Mouse (Mus musculus): Measurements from ENCODE around the gene Hat1.

Hat1 gene

GRCm38 (mm10) chr2:71461139-71461538 lies 72.4 kb downstream of the Hat1 start:
- in situ Hi-C loops (cut with MboI; ENCODE audit: low sequenced_read_pairs): no loop called here

- in situ Hi-C loops (cut with MboI; ENCODE audit: low sequenced_read_pairs): no loop called here
These were observed 72.8 kb downstream of the Hat1 start for GRCm38 (mm10) chr2:71461589-71461988.

GRCm38 (mm10) chr2:71462066-71462465 lies 73.3 kb downstream of the Hat1 start:
- in situ Hi-C loops (cut with MboI; ENCODE audit: low sequenced_read_pairs): no loop called here

GRCm38 (mm10) chr2:71462553-71462952 lies 73.8 kb downstream of the Hat1 start:
- in situ Hi-C loops (cut with MboI; ENCODE audit: low sequenced_read_pairs): no loop called here

GRCm38 (mm10) chr2:71466103-71466502 lies 77.3 kb downstream of the Hat1 start:
- in situ Hi-C loops (cut with MboI; ENCODE audit: low sequenced_read_pairs): no loop called here

GRCm38 (mm10) chr2:71466861-71467450 lies 78.2 kb downstream of the Hat1 start:
- in situ Hi-C loops (cut with MboI; ENCODE audit: low sequenced_read_pairs): no loop called here

GRCm38 (mm10) chr2:71471094-71471493 lies 82.3 kb downstream of the Hat1 start:
- in situ Hi-C loops (cut with MboI; ENCODE audit: low sequenced_read_pairs): no loop called here

GRCm38 (mm10) chr2:71473830-71474229 lies 85.1 kb downstream of the Hat1 start:
- in situ Hi-C loops (cut with MboI; ENCODE audit: low sequenced_read_pairs): no loop called here

GRCm38 (mm10) chr2:71474345-71474744 lies 85.6 kb downstream of the Hat1 start:
- in situ Hi-C loops (cut with MboI; ENCODE audit: low sequenced_read_pairs): no loop called here

GRCm38 (mm10) chr2:71475311-71475710 lies 86.6 kb downstream of the Hat1 start:
- in situ Hi-C loops (cut with MboI; ENCODE audit: low sequenced_read_pairs): no loop called here

GRCm38 (mm10) chr2:71475760-71476159 lies 87.0 kb downstream of the Hat1 start:
- in situ Hi-C loops (cut with MboI; ENCODE audit: low sequenced_read_pairs): no loop called here

- in situ Hi-C loops (cut with MboI; ENCODE audit: low sequenced_read_pairs): no loop called here
These were observed 89.0 kb downstream of the Hat1 start for GRCm38 (mm10) chr2:71477787-71478186.

- in situ Hi-C loops (cut with MboI; ENCODE audit: low sequenced_read_pairs): no loop called here
These were observed 91.2 kb downstream of the Hat1 start for GRCm38 (mm10) chr2:71479917-71480316.

- in situ Hi-C loops (cut with MboI; ENCODE audit: low sequenced_read_pairs): no loop called here
These were observed 93.1 kb downstream of the Hat1 start for GRCm38 (mm10) chr2:71481825-71482224.

GRCm38 (mm10) chr2:71483046-71483716 lies 94.4 kb downstream of the Hat1 start:
- in situ Hi-C loops (cut with MboI; ENCODE audit: low sequenced_read_pairs): no loop called here

- in situ Hi-C loops (cut with MboI; ENCODE audit: low sequenced_read_pairs): no loop called here
These were observed 94.9 kb downstream of the Hat1 start for GRCm38 (mm10) chr2:71483717-71484066.
